Mouse (Mus musculus): Measurements from ENCODE around the gene Cmip. TPM values are rescaled to one million over a fixed set of nuclear protein-coding genes. Genes with fewer than 3 reads are reported as not detected.

Cmip gene
- polyA plus RNA-seq, 1 experiment: 17.3 TPM

- TF ChIP-seq CTCF (IDR thresholded peaks at IDR 0.05; ENCODE audit: control insufficient read depth, insufficient read depth, insufficient read length) (no peak), USF1 (IDR thresholded peaks at IDR 0.05; ENCODE audit: low read depth) (no peak)
- H3K4me3 ChIP-seq (ENCODE audit: insufficient read depth, poor library complexity, severe bottlenecking): no peak overlapping the region
These were observed 63.8 kb downstream of the Cmip start for GRCm38 (mm10) chr8:117320616-117321015.

DNA sequence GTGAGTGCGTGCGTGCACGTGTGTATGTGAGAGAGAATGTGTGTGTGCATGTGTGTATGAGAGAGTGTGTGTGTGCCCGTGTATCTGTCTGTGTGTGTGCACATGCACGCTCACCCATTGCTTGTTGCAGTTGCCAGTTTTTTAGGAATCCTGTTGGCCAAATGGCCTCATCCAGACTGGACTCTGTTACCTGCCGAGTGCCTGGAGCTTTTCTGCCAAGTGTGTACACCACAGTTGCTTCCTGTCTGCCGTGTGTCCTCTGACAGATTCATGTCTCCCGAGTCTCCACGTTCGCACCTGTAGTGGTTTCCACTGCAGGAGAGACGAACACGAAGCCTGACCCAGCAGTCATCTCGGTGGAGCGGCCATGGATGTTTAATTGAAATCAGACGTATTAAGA is 64.4 kb downstream of the Cmip start:
- no peak for TF ChIP-seq MAX (IDR thresholded peaks at IDR 0.05)
- TF ChIP-seq MYOG (IDR thresholded peaks at IDR 0.05; ENCODE audit: control insufficient read depth, extremely low read depth, insufficient read length): no peak
- TF ChIP-seq FOSL1 (IDR thresholded peaks at IDR 0.05; ENCODE audit: insufficient read depth, low read length, poor library complexity, severe bottlenecking): no peak
- TF ChIP-seq USF1 (IDR thresholded peaks at IDR 0.05; ENCODE audit: low read depth): no peak
- TF ChIP-seq CTCF (IDR thresholded peaks at IDR 0.05; ENCODE audit: control insufficient read depth, insufficient read depth, insufficient read length): no peak
- Histone ChIP-seq H3K36me3 (ENCODE audit: control insufficient read depth, insufficient read depth) (no peaks in the 10 kb centered on the region), H3ac (ENCODE audit: control insufficient read depth, insufficient read length, low read depth) (no peak overlapping the region), H3K4me3 (ENCODE audit: insufficient read depth, poor library complexity, severe bottlenecking) (no peak overlapping the region), H3K79me2 (ENCODE audit: control insufficient read depth, insufficient read depth) (peaks cover 44% of the 10 kb centered on the region), H3K27me3 (ENCODE audit: control insufficient read depth, insufficient read depth, insufficient read length) (no peaks in the 10 kb centered on the region), H3K79me3 (ENCODE audit: low read depth) (peaks cover 7% of the 10 kb centered on the region)

More at GRCm38 (mm10) chr8:117320616-117321015, 63.8 kb downstream of the Cmip start:
- Histone ChIP-seq H3K79me3 (ENCODE audit: low read depth) (peaks cover 10% of the 10 kb centered on the region), H3ac (ENCODE audit: control insufficient read depth, insufficient read length, low read depth) (no peak overlapping the region), H3K27me3 (ENCODE audit: control insufficient read depth, insufficient read depth, insufficient read length) (no peaks in the 10 kb centered on the region), H3K79me2 (ENCODE audit: control insufficient read depth, insufficient read depth) (peaks cover 50% of the 10 kb centered on the region), H3K36me3 (ENCODE audit: control insufficient read depth, insufficient read depth) (no peaks in the 10 kb centered on the region)

DNA sequence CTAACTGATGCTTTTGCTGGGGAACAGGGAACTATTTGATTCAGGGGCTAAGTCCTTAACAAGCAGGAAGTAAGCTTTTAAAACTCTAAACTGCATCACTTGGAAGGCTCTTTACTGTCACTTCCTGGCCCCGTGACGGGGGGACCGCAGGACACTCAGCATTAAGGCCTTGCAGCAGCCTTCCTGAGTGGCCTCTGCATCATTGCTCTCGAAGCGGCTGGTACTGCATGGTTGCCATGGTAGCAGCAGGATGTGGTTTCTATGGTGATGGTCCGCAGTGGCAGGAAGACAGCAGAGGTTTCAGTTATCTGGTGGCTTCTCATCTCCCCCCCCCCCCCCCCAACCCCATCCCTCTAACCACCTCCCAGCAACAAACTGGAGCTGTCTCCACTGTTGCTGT is 65.2 kb downstream of the Cmip start:
- Histone ChIP-seq H3K79me3 (ENCODE audit: low read depth) (peaks cover 7% of the 10 kb centered on the region), H3K36me3 (ENCODE audit: control insufficient read depth, insufficient read depth) (no peaks in the 10 kb centered on the region), H3K4me3 (ENCODE audit: insufficient read depth, poor library complexity, severe bottlenecking) (no peak overlapping the region), H3K79me2 (ENCODE audit: control insufficient read depth, insufficient read depth) (peaks cover 37% of the 10 kb centered on the region), H3K27me3 (ENCODE audit: control insufficient read depth, insufficient read depth, insufficient read length) (no peaks in the 10 kb centered on the region), H3ac (ENCODE audit: control insufficient read depth, insufficient read length, low read depth) (no peak overlapping the region)
- TF ChIP-seq FOSL1 (IDR thresholded peaks at IDR 0.05; ENCODE audit: insufficient read depth, low read length, poor library complexity, severe bottlenecking) (no peak), CTCF (IDR thresholded peaks at IDR 0.05; ENCODE audit: control insufficient read depth, insufficient read depth, insufficient read length) (no peak), MAX (IDR thresholded peaks at IDR 0.05) (no peak), USF1 (IDR thresholded peaks at IDR 0.05; ENCODE audit: low read depth) (no peak)

GRCm38 (mm10) chr8:117322715-117323310 is 65.9 kb downstream of the Cmip start:
- H3K36me3 ChIP-seq (ENCODE audit: control insufficient read depth, insufficient read depth): no peaks in the 10 kb centered on the region

GRCm38 (mm10) chr8:117324821-117325220 is 68.0 kb downstream of the Cmip start:
- peaks cover 28% of the 10 kb centered on the region for H3K79me2 ChIP-seq (ENCODE audit: control insufficient read depth, insufficient read depth)

More at GRCm38 (mm10) chr8:117322715-117323310, 65.9 kb downstream of the Cmip start:
- H3K27me3 ChIP-seq (ENCODE audit: control insufficient read depth, insufficient read depth, insufficient read length): no peaks in the 10 kb centered on the region
- peaks cover 34% of the 10 kb centered on the region for H3K79me2 ChIP-seq (ENCODE audit: control insufficient read depth, insufficient read depth)
- no peak overlapping the region for H3K4me3 ChIP-seq (ENCODE audit: insufficient read depth, poor library complexity, severe bottlenecking)
- H3K79me3 ChIP-seq (ENCODE audit: low read depth): peaks cover 7% of the 10 kb centered on the region
- no peak overlapping the region for H3ac ChIP-seq (ENCODE audit: control insufficient read depth, insufficient read length, low read depth)
- no peak for TF ChIP-seq CEBPB (IDR thresholded peaks at IDR 0.05; ENCODE audit: low read depth)
- no peak for TF ChIP-seq MYOD1 (IDR thresholded peaks at IDR 0.05; ENCODE audit: control insufficient read depth, insufficient read length, low read depth)
- no peak for TF ChIP-seq USF1 (IDR thresholded peaks at IDR 0.05; ENCODE audit: low read depth)
- no peak for TF ChIP-seq MYOG (IDR thresholded peaks at IDR 0.05; ENCODE audit: control insufficient read depth, extremely low read depth, insufficient read length)
- TF ChIP-seq CTCF (IDR thresholded peaks at IDR 0.05; ENCODE audit: control insufficient read depth, insufficient read depth, insufficient read length): no peak
- no peak for TF ChIP-seq FOSL1 (IDR thresholded peaks at IDR 0.05; ENCODE audit: insufficient read depth, low read length, poor library complexity, severe bottlenecking)
- no peak for TF ChIP-seq MAX (IDR thresholded peaks at IDR 0.05)

GRCm38 (mm10) chr8:117326735-117327134 is 69.9 kb downstream of the Cmip start:
- TF ChIP-seq CTCF (IDR thresholded peaks at IDR 0.05; ENCODE audit: control insufficient read depth, insufficient read depth, insufficient read length): no peak
- Histone ChIP-seq H3K79me2 (ENCODE audit: control insufficient read depth, insufficient read depth) (peaks cover 37% of the 10 kb centered on the region), H3K4me3 (ENCODE audit: insufficient read depth, poor library complexity, severe bottlenecking) (no peak overlapping the region), H3K36me3 (ENCODE audit: control insufficient read depth, insufficient read depth) (no peaks in the 10 kb centered on the region), H3ac (ENCODE audit: control insufficient read depth, insufficient read length, low read depth) (no peak overlapping the region), H3K27me3 (ENCODE audit: control insufficient read depth, insufficient read depth, insufficient read length) (no peaks in the 10 kb centered on the region), H3K79me3 (ENCODE audit: low read depth) (peaks cover 7% of the 10 kb centered on the region)

More at GRCm38 (mm10) chr8:117324821-117325220, 68.0 kb downstream of the Cmip start:
- Histone ChIP-seq H3K79me3 (ENCODE audit: low read depth) (peaks cover 7% of the 10 kb centered on the region), H3ac (ENCODE audit: control insufficient read depth, insufficient read length, low read depth) (no peak overlapping the region), H3K4me3 (ENCODE audit: insufficient read depth, poor library complexity, severe bottlenecking) (no peak overlapping the region), H3K27me3 (ENCODE audit: control insufficient read depth, insufficient read depth, insufficient read length) (no peaks in the 10 kb centered on the region), H3K36me3 (ENCODE audit: control insufficient read depth, insufficient read depth) (no peaks in the 10 kb centered on the region)
- TF ChIP-seq CEBPB (IDR thresholded peaks at IDR 0.05; ENCODE audit: low read depth) (no peak), USF1 (IDR thresholded peaks at IDR 0.05; ENCODE audit: low read depth) (no peak), MYOD1 (IDR thresholded peaks at IDR 0.05; ENCODE audit: control insufficient read depth, insufficient read length, low read depth) (no peak), MAX (IDR thresholded peaks at IDR 0.05) (no peak), FOSL1 (IDR thresholded peaks at IDR 0.05; ENCODE audit: insufficient read depth, low read length, poor library complexity, severe bottlenecking) (no peak), CTCF (IDR thresholded peaks at IDR 0.05; ENCODE audit: control insufficient read depth, insufficient read depth, insufficient read length) (no peak), MYOG (IDR thresholded peaks at IDR 0.05; ENCODE audit: control insufficient read depth, extremely low read depth, insufficient read length) (no peak)

Measured in C2C12 (cell line).